Mouse (Mus musculus) midbrain, embryonic 10.5 days (tissue): ENCODE data around the gene Vezt. TPM values are rescaled to one million over a fixed set of nuclear protein-coding genes. Genes with fewer than 3 reads are reported as not detected.

Experiments used
- DNase-seq: peaks from one replicate; pipeline ENCODE4 v3.0.0-alpha.2; 2017; ENCODE audit warnings: low spot score
- H3K27ac ChIP-seq: fragments of 300-500 bp; sonication (generic); replicated peaks from 2 replicates; pipeline ENCODE4 v1.5.1; 2016; ENCODE audit warnings: mild to moderate bottlenecking
- H3K27me3 ChIP-seq: fragments of 300-500 bp; sonication (generic); 2 replicates; pipeline ENCODE4 v1.6.1; 2016; ENCODE audit warnings: low read depth, mild to moderate bottlenecking; ENCODE audit not compliant: poor library complexity, severe bottlenecking
- H3K36me3 ChIP-seq: fragments of 300-500 bp; sonication (generic); 2 replicates; pipeline ENCODE4 v1.6.1; 2016; ENCODE audit warnings: mild to moderate bottlenecking, moderate library complexity
- H3K4me1 ChIP-seq: fragments of 300-500 bp; sonication (generic); 2 replicates; pipeline ENCODE4 v1.6.1; 2016
- H3K4me3 ChIP-seq: fragments of 300-500 bp; sonication (generic); 2 replicates; pipeline ENCODE4 v1.5.1; 2016; ENCODE audit warnings: mild to moderate bottlenecking, moderate library complexity
- H3K9me3 ChIP-seq: fragments of 300-500 bp; sonication (generic); replicated peaks from 2 replicates; pipeline ENCODE4 v1.6.1; 2016; ENCODE audit warnings: mild to moderate bottlenecking
- WGBS: fragments of 180-500 bp; shearing (Covaris S2); methylation state at CpG from one replicate; pipeline ENCODE4 v1.1.7; 2016; 5-methylcytosine and 5-hydroxymethylcytosine counted together
- polyA plus RNA-seq: library from polyadenylated mRNA; unstranded; fragments of >200 nt; fragmentation: Nextera tagmentation; extraction: Ambion mirVana; gene quantifications from 2 replicates; pipeline ENCODE4 v1.2.1, GENCODE M21; 2016

Vezt gene
- polyA plus RNA-seq, 1 experiment from 2014 or later = 29.6 TPM

DNA sequence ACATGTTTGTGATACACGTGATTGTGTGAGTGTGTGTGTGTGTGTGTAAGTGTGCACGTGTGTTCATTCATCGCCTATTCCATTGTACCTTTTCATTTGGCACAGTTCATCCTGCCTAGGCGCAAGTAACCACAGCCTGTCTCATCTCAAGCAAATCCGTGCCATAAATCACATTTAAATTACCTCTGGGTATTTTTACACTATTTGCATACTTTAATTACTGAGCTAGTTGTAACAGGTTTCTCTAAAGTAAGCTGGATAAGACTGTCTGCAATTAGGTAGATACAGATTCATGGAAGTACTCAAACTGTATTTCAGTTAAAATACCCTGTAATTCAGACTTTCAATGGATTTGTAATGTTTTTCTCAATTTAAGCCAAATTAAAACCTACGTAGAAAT, 20.9 kb upstream of the Vezt start:
- no peak for DNase-seq
- H3K36me3 ChIP-seq = no peaks in the 10 kb centered on the region
- no peak overlapping the region for H3K27ac ChIP-seq
- H3K9me3 ChIP-seq = no peaks in the 10 kb centered on the region
- H3K27me3 ChIP-seq = no peaks in the 10 kb centered on the region
- WGBS = 90% methylated on average over 6 of the region's 6 CpGs
- no peak overlapping the region for H3K4me3 ChIP-seq
- H3K4me1 ChIP-seq = peaks cover 31% of the 10 kb centered on the region

- WGBS = 94% methylated on average over 5 of the region's 5 CpGs
Observed at GRCm38 (mm10) chr10:94050736-94051135, 15.1 kb upstream of the Vezt start.

DNA sequence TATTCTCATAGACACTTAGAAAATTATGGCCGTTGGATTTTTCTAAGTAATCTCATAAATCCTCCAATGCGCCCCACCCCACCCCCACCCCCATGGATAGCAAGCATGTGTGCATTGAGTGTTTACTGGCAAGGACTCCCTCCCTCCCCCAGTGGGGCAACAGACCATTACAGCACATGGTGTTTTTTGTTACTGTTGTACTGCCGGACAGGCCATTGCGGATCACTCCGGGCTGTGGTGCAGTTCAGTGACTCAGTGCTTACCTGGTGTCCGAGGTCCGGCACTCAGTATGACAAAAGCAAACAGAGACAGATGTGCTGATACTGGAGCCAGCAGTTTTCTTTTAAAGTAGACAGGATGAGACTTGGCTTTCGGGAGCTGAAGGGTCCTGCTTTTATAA, 13.5 kb upstream of the Vezt start:
- Histone ChIP-seq H3K27me3 (no peaks in the 10 kb centered on the region), H3K27ac (no peak overlapping the region), H3K36me3 (peaks cover 39% of the 10 kb centered on the region), H3K9me3 (no peaks in the 10 kb centered on the region), H3K4me3 (no peak overlapping the region), H3K4me1 (peaks cover 28% of the 10 kb centered on the region)
- DNase-seq = no peak
- 85% methylated on average over 8 of the region's 8 CpGs for WGBS

More at GRCm38 (mm10) chr10:94050736-94051135, 15.1 kb upstream of the Vezt start:
- DNase-seq = no peak
- peaks cover 25% of the 10 kb centered on the region for H3K4me1 ChIP-seq
- no peak overlapping the region for H3K27ac ChIP-seq
- H3K4me3 ChIP-seq = no peak overlapping the region
- H3K27me3 ChIP-seq = no peaks in the 10 kb centered on the region
- H3K36me3 ChIP-seq = peaks cover 24% of the 10 kb centered on the region
- H3K9me3 ChIP-seq = no peaks in the 10 kb centered on the region

GRCm38 (mm10) chr10:94047845-94048559, 12.4 kb upstream of the Vezt start:
- no peak for DNase-seq
- H3K4me3 ChIP-seq = no peak overlapping the region
- H3K27me3 ChIP-seq = no peaks in the 10 kb centered on the region
- H3K4me1 ChIP-seq = peaks cover 33% of the 10 kb centered on the region
- 66% methylated on average over 10 of the region's 10 CpGs for WGBS
- H3K36me3 ChIP-seq = peaks cover 39% of the 10 kb centered on the region
- no peak overlapping the region for H3K27ac ChIP-seq
- H3K9me3 ChIP-seq = no peaks in the 10 kb centered on the region

DNA sequence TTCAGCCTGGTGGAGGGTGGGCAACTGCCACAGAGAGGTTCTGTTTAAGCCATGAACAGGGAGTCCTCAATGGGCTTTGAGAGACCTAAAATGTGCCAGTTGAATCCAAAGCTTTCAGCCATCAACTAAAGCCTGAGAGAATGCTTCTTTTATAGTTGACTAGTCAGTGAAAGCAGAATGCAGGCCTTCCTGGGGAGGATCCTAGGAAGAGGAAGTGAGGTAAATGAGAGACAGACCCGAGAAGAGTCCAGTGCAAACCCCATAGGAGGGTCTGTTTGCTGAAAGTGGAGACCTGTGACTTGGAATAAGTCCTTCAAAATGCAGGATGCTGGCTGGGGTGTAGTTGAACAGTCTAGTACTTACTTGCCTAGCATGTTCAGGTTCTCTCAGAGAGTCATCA, 11.4 kb upstream of the Vezt start:
- H3K36me3 ChIP-seq = peaks cover 39% of the 10 kb centered on the region
- no peak overlapping the region for H3K27ac ChIP-seq
- no peak for DNase-seq
- no peak overlapping the region for H3K4me3 ChIP-seq
- H3K4me1 ChIP-seq = peaks cover 35% of the 10 kb centered on the region
- WGBS = 69% methylated on average over 1 of the region's 1 CpGs
- no peaks in the 10 kb centered on the region for H3K27me3 ChIP-seq
- no peaks in the 10 kb centered on the region for H3K9me3 ChIP-seq

DNA sequence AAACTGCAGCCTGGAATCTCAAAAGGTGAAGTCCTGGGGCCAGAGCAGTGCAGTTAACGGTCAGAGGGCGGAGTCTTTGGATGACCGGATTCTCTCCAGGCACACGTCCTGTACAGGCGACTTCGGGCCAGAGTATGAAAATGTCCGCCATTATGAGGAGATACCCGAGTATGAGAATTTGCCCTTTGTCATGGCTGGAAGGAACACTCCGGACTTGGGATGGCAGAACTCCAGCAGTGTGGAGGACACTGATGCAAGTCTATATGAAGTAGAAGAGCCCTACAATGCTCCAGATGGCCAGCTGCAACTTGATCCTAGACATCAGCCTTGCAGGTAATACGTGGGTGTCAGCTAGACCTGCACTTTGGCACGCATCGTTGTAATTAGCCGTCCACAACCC, 9.7 kb upstream of the Vezt start:
- WGBS = 94% methylated on average over 13 of the region's 13 CpGs
- H3K4me3 ChIP-seq = no peak overlapping the region
- DNase-seq = no peak

DNA sequence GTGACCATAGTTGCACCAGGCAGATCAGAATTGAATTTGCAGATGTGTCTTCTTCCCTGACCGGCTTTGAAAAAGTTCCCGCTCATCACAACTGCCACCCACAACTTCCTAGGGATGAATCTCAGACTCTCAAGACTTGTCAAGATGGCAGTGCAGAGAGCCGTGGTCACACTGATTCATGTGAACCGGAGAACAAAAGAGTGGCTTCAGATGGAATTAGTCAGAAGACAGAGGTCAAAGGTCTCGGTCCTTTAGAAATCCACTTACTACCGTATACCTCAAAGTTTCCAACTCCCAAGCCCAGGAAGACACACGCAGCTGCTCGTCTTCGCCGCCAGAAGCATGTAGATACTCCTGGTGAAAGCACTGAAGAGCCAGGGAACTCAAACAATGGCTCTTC, 8.3 kb upstream of the Vezt start:
- no peaks in the 10 kb centered on the region for H3K9me3 ChIP-seq
- DNase-seq = peak; percentile 51
- peaks cover 30% of the 10 kb centered on the region for H3K4me1 ChIP-seq
- H3K36me3 ChIP-seq = peaks cover 33% of the 10 kb centered on the region
- H3K27ac ChIP-seq = peak overlapping the region; percentile 76
- 25% methylated on average over 10 of the region's 10 CpGs for WGBS
- peak overlapping the region; percentile 32 for H3K4me3 ChIP-seq
- H3K27me3 ChIP-seq = no peaks in the 10 kb centered on the region

More for the DNA sequence above, 9.7 kb upstream of the Vezt start:
- Histone ChIP-seq H3K9me3 (no peaks in the 10 kb centered on the region), H3K27me3 (no peaks in the 10 kb centered on the region), H3K36me3 (peaks cover 34% of the 10 kb centered on the region), H3K27ac (no peak overlapping the region), H3K4me1 (peaks cover 35% of the 10 kb centered on the region)

GRCm38 (mm10) chr10:94038366-94039260, 3.0 kb upstream of the Vezt start:
- H3K4me3 ChIP-seq = no peak overlapping the region
- WGBS = 73% methylated on average over 7 of the region's 7 CpGs
- H3K9me3 ChIP-seq = no peaks in the 10 kb centered on the region
- peaks cover 40% of the 10 kb centered on the region for H3K4me1 ChIP-seq
- no peaks in the 10 kb centered on the region for H3K36me3 ChIP-seq
- no peak overlapping the region for H3K27ac ChIP-seq
- no peaks in the 10 kb centered on the region for H3K27me3 ChIP-seq
- no peak for DNase-seq

DNA sequence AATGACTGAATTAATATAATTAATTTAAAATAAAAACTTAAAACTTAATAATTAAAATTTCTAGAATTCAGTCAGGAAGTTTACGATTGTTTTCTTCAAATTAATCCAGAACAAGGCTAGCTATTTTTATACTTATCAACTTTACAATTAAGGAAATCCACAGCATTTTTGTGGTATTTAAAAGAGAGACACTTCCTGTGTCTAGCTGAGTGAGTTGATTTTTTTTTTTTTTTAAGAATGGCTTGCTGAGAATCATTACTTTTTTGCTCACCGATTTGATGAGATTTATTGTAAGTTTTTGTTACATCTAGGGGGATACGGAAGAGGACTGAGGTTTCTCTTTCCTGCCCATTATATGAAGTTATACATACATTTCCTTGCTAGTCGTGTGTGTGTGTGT, 2.0 kb upstream of the Vezt start:
- Histone ChIP-seq H3K9me3 (no peaks in the 10 kb centered on the region), H3K4me3 (peak overlapping the region; percentile 83; the same call in 1 of the 2 replicates), H3K27ac (no peak overlapping the region), H3K27me3 (no peaks in the 10 kb centered on the region), H3K4me1 (peaks cover 41% of the 10 kb centered on the region), H3K36me3 (no peaks in the 10 kb centered on the region)
- 84% methylated on average over 4 of the region's 4 CpGs for WGBS
- no peak for DNase-seq

GRCm38 (mm10) chr10:94037196-94037595, 1.6 kb upstream of the Vezt start:
- Histone ChIP-seq H3K4me3 (peak overlapping the region; percentile 83), H3K36me3 (no peaks in the 10 kb centered on the region), H3K27ac (no peak overlapping the region), H3K27me3 (no peaks in the 10 kb centered on the region), H3K4me1 (peaks cover 41% of the 10 kb centered on the region), H3K9me3 (no peaks in the 10 kb centered on the region)
- no peak for DNase-seq
- 51% methylated on average over 9 of the region's 9 CpGs for WGBS

DNA sequence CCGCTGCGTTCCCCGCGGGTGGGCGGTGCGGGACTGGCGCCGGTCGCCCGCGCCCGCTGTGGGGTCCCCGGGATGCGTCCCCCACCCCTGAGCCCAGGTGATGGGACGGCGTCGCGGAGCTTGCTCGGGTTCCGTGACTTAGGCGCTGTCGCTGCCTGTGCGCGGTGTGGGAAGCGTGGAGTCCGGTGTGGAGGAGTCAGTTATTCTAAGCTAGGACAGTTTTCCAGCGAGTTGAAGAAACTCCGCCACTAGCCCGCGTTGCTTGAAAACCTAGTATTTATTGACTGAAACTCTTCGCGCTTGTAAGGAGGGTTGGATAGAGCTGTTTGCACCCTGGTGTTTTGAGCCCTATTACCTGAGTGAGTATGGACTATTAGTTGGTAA, 750 bp upstream of the Vezt start:
- no peak for DNase-seq

GRCm38 (mm10) chr10:94034876-94035657, 550 bp downstream of the Vezt start:
- Histone ChIP-seq H3K4me1 (peaks cover 41% of the 10 kb centered on the region), H3K36me3 (peaks cover 7% of the 10 kb centered on the region), H3K27me3 (no peaks in the 10 kb centered on the region), H3K4me3 (peak overlapping the region; percentile 83), H3K27ac (peak overlapping the region; percentile 93), H3K9me3 (no peaks in the 10 kb centered on the region)
- DNase-seq = no peak
- 2% methylated on average over 30 of the region's 30 CpGs for WGBS

More for the DNA sequence above, 750 bp upstream of the Vezt start:
- Histone ChIP-seq H3K27me3 (no peaks in the 10 kb centered on the region), H3K4me1 (peaks cover 41% of the 10 kb centered on the region), H3K36me3 (no peaks in the 10 kb centered on the region), H3K4me3 (peak overlapping the region; percentile 83), H3K27ac (peak overlapping the region; percentile 93), H3K9me3 (no peaks in the 10 kb centered on the region)
- under 1% methylated on average over 32 of the region's 32 CpGs for WGBS
